Mouse (Mus musculus): Measurements from ENCODE around the gene Pip4k2b. TPM values are rescaled to one million over a fixed set of nuclear protein-coding genes. Genes with fewer than 3 reads are reported as not detected.
"Not testable (repeated sequence)": the region's sequence is repeated elsewhere in the genome, so short reads cannot be mapped to it uniquely, and the experiment has no call there.

Gene Pip4k2b
- polyA plus RNA-seq, 1 experiment from 2014 or later = 6.2 TPM

DNA sequence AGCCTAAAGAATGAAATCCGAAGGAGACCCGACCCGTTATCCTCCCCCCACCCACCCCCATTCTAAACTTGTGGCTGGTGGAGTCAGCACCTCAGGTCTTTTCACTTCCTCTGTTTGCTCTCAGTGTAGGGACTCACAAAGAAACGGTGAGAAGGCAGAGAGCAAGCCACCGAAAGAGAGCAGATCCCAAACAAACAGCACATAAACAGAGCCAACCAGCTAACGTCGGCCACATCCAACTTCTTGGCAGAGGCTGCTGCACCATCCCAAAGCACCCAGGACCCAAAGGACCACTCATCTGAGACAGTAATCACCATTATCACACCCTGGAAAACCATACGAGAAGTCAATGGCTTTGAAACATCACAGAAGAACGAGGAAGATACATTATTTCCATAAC lies 1.1 kb downstream of the Pip4k2b start:
- Histone ChIP-seq H3K27ac (ENCODE audit: low read depth, low read length) (peak overlapping the region; percentile 88), H3K36me3 (ENCODE audit: control insufficient read depth, insufficient read depth, low read length) (peaks cover 21% of the 10 kb centered on the region; the same call in 1 of the 2 replicates), H3K27me3 (ENCODE audit: control insufficient read depth, insufficient read depth, low read length) (peaks cover 3% of the 10 kb centered on the region; the same call in 1 of the 2 replicates), H3K9me3 (ENCODE audit: control insufficient read depth, low read length) (no peaks in the 10 kb centered on the region), H3K9ac (replicated peaks; ENCODE audit: low read depth, low read length) (peak overlapping the region; percentile 80), H3K4me1 (ENCODE audit: control insufficient read depth, insufficient read depth, low read length) (peaks cover 17% of the 10 kb centered on the region), H3K4me2 (ENCODE audit: low read depth, low read length) (peak overlapping the region; percentile 92), H3K4me3 (ENCODE audit: low read depth, low read length) (peak overlapping the region; percentile 59)
- 33% methylated on average over 9 of the region's 9 CpGs for WGBS
- ATAC-seq (ENCODE audit: low read depth) = no peak

DNA sequence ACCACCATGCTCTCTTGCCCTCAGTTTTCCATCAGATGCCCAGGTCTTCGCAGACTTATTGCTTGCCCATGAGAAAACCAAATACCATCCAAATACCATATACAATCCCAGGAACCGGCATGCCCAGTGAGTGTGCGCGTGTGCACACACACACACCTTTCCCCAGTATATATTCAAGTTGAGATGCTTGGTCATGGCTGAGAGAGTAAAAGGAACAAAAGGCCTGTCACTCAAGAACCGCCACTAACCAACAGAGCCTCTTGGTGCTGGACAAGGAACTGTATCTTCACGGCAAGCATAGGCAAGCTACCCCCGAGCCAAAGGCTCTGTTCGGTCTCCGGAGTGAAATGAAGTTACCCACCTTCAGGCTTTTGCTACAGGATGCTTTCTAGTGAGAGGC lies 1.9 kb downstream of the Pip4k2b start:
- peaks cover 3% of the 10 kb centered on the region; the same call in 1 of the 2 replicates for H3K27me3 ChIP-seq (ENCODE audit: control insufficient read depth, insufficient read depth, low read length)
- peaks cover 13% of the 10 kb centered on the region; the same call in 1 of the 2 replicates for H3K36me3 ChIP-seq (ENCODE audit: control insufficient read depth, insufficient read depth, low read length)
- peak overlapping the region; percentile 80; the same call in 1 of the 2 replicates for H3K9ac ChIP-seq (replicated peaks; ENCODE audit: low read depth, low read length)
- H3K9me3 ChIP-seq (ENCODE audit: control insufficient read depth, low read length) = no peaks in the 10 kb centered on the region
- H3K4me3 ChIP-seq (ENCODE audit: low read depth, low read length) = peak overlapping the region; percentile 59; the same call in 1 of the 2 replicates
- H3K27ac ChIP-seq (ENCODE audit: low read depth, low read length) = no peak overlapping the region
- H3K4me1 ChIP-seq (ENCODE audit: control insufficient read depth, insufficient read depth, low read length) = peaks cover 17% of the 10 kb centered on the region
- 91% methylated on average over 9 of the region's 9 CpGs for WGBS
- peak overlapping the region; percentile 92; the same call in 1 of the 2 replicates for H3K4me2 ChIP-seq (ENCODE audit: low read depth, low read length)
- ATAC-seq (ENCODE audit: low read depth) = no peak

- Histone ChIP-seq H3K9ac (replicated peaks; ENCODE audit: low read depth, low read length) (no peak overlapping the region), H3K27me3 (ENCODE audit: control insufficient read depth, insufficient read depth, low read length) (peaks cover 3% of the 10 kb centered on the region; the same call in 1 of the 2 replicates), H3K4me1 (ENCODE audit: control insufficient read depth, insufficient read depth, low read length) (peaks cover 17% of the 10 kb centered on the region), H3K36me3 (ENCODE audit: control insufficient read depth, insufficient read depth, low read length) (peaks cover 9% of the 10 kb centered on the region; the same call in 1 of the 2 replicates), H3K4me2 (ENCODE audit: low read depth, low read length) (peak overlapping the region; percentile 92; the same call in 1 of the 2 replicates), H3K27ac (ENCODE audit: low read depth, low read length) (no peak overlapping the region), H3K4me3 (ENCODE audit: low read depth, low read length) (no peak overlapping the region), H3K9me3 (ENCODE audit: control insufficient read depth, low read length) (no peaks in the 10 kb centered on the region)
- 92% methylated on average over 5 of the region's 5 CpGs for WGBS
- no peak for ATAC-seq (ENCODE audit: low read depth)
These were observed 2.3 kb downstream of the Pip4k2b start for GRCm38 (mm10) chr11:97742157-97742556.

GRCm38 (mm10) chr11:97740190-97740589 lies 4.3 kb downstream of the Pip4k2b start:
- Histone ChIP-seq H3K27ac (ENCODE audit: low read depth, low read length) (no peak overlapping the region), H3K4me1 (ENCODE audit: control insufficient read depth, insufficient read depth, low read length) (peaks cover 17% of the 10 kb centered on the region), H3K9me3 (ENCODE audit: control insufficient read depth, low read length) (no peaks in the 10 kb centered on the region), H3K9ac (replicated peaks; ENCODE audit: low read depth, low read length) (no peak overlapping the region), H3K4me2 (ENCODE audit: low read depth, low read length) (no peak overlapping the region), H3K27me3 (ENCODE audit: control insufficient read depth, insufficient read depth, low read length) (peaks cover 3% of the 10 kb centered on the region; the same call in 1 of the 2 replicates), H3K36me3 (ENCODE audit: control insufficient read depth, insufficient read depth, low read length) (no peaks in the 10 kb centered on the region), H3K4me3 (ENCODE audit: low read depth, low read length) (no peak overlapping the region)
- whole genome bisulfite sequencing = 40% methylated on average over 7 of the region's 7 CpGs
- no peak for ATAC-seq (ENCODE audit: low read depth)

- H3K4me3 ChIP-seq (ENCODE audit: low read depth, low read length) = no peak overlapping the region
- no peaks in the 10 kb centered on the region for H3K9me3 ChIP-seq (ENCODE audit: control insufficient read depth, low read length)
- no peak for ATAC-seq (ENCODE audit: low read depth)
- peaks cover 17% of the 10 kb centered on the region for H3K4me1 ChIP-seq (ENCODE audit: control insufficient read depth, insufficient read depth, low read length)
- whole genome bisulfite sequencing = 94% methylated on average over 3 of the region's 3 CpGs
- H3K27ac ChIP-seq (ENCODE audit: low read depth, low read length) = no peak overlapping the region
- no peaks in the 10 kb centered on the region for H3K36me3 ChIP-seq (ENCODE audit: control insufficient read depth, insufficient read depth, low read length)
- H3K9ac ChIP-seq (replicated peaks; ENCODE audit: low read depth, low read length) = no peak overlapping the region
- H3K27me3 ChIP-seq (ENCODE audit: control insufficient read depth, insufficient read depth, low read length) = peaks cover 1% of the 10 kb centered on the region; the same call in 1 of the 2 replicates
- H3K4me2 ChIP-seq (ENCODE audit: low read depth, low read length) = no peak overlapping the region
These were observed 5.3 kb downstream of the Pip4k2b start for GRCm38 (mm10) chr11:97739155-97739554.

DNA sequence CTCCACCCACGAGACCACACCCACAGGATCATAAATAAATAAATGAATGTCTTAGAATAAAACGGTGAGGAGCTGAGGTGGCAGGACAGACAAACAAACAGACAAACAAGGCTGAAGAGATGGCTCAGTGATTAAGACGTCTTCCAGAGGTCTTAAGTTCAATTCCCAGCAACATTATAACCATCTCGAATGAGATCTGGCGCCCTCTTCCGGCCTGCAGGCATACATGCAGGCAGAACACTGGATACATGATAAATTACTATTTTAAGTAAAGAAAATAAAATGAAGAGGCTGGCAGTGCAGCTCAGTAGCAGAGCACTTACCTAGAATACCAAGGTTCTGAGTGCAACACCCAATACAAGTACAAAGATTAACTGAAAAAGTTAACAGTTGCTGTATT lies 5.8 kb downstream of the Pip4k2b start:
- Histone ChIP-seq H3K36me3 (ENCODE audit: control insufficient read depth, insufficient read depth, low read length) (no peaks in the 10 kb centered on the region), H3K9ac (replicated peaks; ENCODE audit: low read depth, low read length) (no peak overlapping the region), H3K27me3 (ENCODE audit: control insufficient read depth, insufficient read depth, low read length) (no peaks in the 10 kb centered on the region), H3K27ac (ENCODE audit: low read depth, low read length) (no peak overlapping the region), H3K4me1 (ENCODE audit: control insufficient read depth, insufficient read depth, low read length) (peaks cover 17% of the 10 kb centered on the region), H3K4me3 (ENCODE audit: low read depth, low read length) (no peak overlapping the region), H3K9me3 (ENCODE audit: control insufficient read depth, low read length) (no peaks in the 10 kb centered on the region), H3K4me2 (ENCODE audit: low read depth, low read length) (no peak overlapping the region)
- 62% methylated on average over 6 of the region's 6 CpGs for WGBS
- no peak for ATAC-seq (ENCODE audit: low read depth)

DNA sequence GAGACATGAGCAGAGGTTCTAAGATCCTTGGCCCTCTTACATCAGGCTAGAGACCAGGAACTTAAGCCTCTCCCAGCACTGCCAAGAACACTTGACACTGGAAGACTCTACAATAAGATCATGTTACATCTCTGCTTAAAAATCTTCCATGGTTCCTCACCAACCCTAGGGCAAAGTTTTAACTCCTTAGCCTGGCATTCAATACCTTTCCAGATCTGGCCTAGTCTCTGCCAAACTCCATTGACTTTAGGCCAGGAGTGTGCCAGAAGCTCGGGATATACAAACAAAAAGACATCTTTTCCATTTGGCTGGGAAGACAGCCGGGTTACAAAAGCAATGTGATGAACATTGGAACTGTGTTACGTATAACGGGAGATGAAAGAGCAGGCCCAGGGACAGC lies 6.9 kb downstream of the Pip4k2b start:
- WGBS = 78% methylated on average over 4 of the region's 4 CpGs
- no peaks in the 10 kb centered on the region for H3K9me3 ChIP-seq (ENCODE audit: control insufficient read depth, low read length)
- H3K36me3 ChIP-seq (ENCODE audit: control insufficient read depth, insufficient read depth, low read length) = no peaks in the 10 kb centered on the region
- H3K4me3 ChIP-seq (ENCODE audit: low read depth, low read length) = no peak overlapping the region
- H3K27ac ChIP-seq (ENCODE audit: low read depth, low read length) = no peak overlapping the region
- no peak overlapping the region for H3K9ac ChIP-seq (replicated peaks; ENCODE audit: low read depth, low read length)
- no peak overlapping the region for H3K4me2 ChIP-seq (ENCODE audit: low read depth, low read length)
- no peaks in the 10 kb centered on the region for H3K27me3 ChIP-seq (ENCODE audit: control insufficient read depth, insufficient read depth, low read length)
- no peak for ATAC-seq (ENCODE audit: low read depth)
- H3K4me1 ChIP-seq (ENCODE audit: control insufficient read depth, insufficient read depth, low read length) = peaks cover 7% of the 10 kb centered on the region; the same call in 1 of the 2 replicates

GRCm38 (mm10) chr11:97736645-97737044 lies 7.9 kb downstream of the Pip4k2b start:
- no peak overlapping the region for H3K4me2 ChIP-seq (ENCODE audit: low read depth, low read length)
- H3K9me3 ChIP-seq (ENCODE audit: control insufficient read depth, low read length) = no peaks in the 10 kb centered on the region
- H3K9ac ChIP-seq (replicated peaks; ENCODE audit: low read depth, low read length) = no peak overlapping the region
- no peak overlapping the region for H3K27ac ChIP-seq (ENCODE audit: low read depth, low read length)
- H3K36me3 ChIP-seq (ENCODE audit: control insufficient read depth, insufficient read depth, low read length) = peaks cover 1% of the 10 kb centered on the region; the same call in 1 of the 2 replicates
- WGBS = 92% methylated on average over 5 of the region's 5 CpGs
- H3K4me1 ChIP-seq (ENCODE audit: control insufficient read depth, insufficient read depth, low read length) = no peaks in the 10 kb centered on the region
- H3K4me3 ChIP-seq (ENCODE audit: low read depth, low read length) = no peak overlapping the region
- no peak for ATAC-seq (ENCODE audit: low read depth)
- no peaks in the 10 kb centered on the region for H3K27me3 ChIP-seq (ENCODE audit: control insufficient read depth, insufficient read depth, low read length)

- not testable (repeated sequence) for ATAC-seq (ENCODE audit: low read depth)
These were observed 9.7 kb downstream of the Pip4k2b start for GRCm38 (mm10) chr11:97734810-97735209.

More at GRCm38 (mm10) chr11:97734810-97735209, 9.7 kb downstream of the Pip4k2b start:
- H3K4me2 ChIP-seq (ENCODE audit: low read depth, low read length); H3K9me3 ChIP-seq (ENCODE audit: control insufficient read depth, low read length); H3K4me1 ChIP-seq (ENCODE audit: control insufficient read depth, insufficient read depth, low read length); H3K27me3 ChIP-seq (ENCODE audit: control insufficient read depth, insufficient read depth, low read length); H3K27ac ChIP-seq (ENCODE audit: low read depth, low read length); H3K9ac ChIP-seq (replicated peaks; ENCODE audit: low read depth, low read length); H3K4me3 ChIP-seq (ENCODE audit: low read depth, low read length): not testable (repeated sequence)
- H3K36me3 ChIP-seq (ENCODE audit: control insufficient read depth, insufficient read depth, low read length) = peaks cover 10% of the 10 kb centered on the region; the same call in 1 of the 2 replicates
- 84% methylated on average over 5 of the region's 5 CpGs for WGBS

All from neural tube, embryonic 14.5 days (tissue).